Mouse (Mus musculus) testis, adult 2 months (tissue): ENCODE data around the gene Cfap70.

Source experiments
- CTCF ChIP-seq: fragments of 200-500 bp; IDR thresholded peaks from 2 replicates; pipeline ENCODE4 v1.5.1; 2012; ENCODE audit warnings: low read depth, mild to moderate bottlenecking, inconsistent platforms, low read length, moderate library complexity; ENCODE audit not compliant: control insufficient read depth, insufficient read depth, insufficient replicate concordance
- POLR2A ChIP-seq: fragments of 200-500 bp; IDR thresholded peaks from 2 replicates; pipeline ENCODE4 v1.6.1; 2012; ENCODE audit warnings: low read depth, mild to moderate bottlenecking, inconsistent platforms, low read length, moderate library complexity; ENCODE audit not compliant: control insufficient read depth

DNA sequence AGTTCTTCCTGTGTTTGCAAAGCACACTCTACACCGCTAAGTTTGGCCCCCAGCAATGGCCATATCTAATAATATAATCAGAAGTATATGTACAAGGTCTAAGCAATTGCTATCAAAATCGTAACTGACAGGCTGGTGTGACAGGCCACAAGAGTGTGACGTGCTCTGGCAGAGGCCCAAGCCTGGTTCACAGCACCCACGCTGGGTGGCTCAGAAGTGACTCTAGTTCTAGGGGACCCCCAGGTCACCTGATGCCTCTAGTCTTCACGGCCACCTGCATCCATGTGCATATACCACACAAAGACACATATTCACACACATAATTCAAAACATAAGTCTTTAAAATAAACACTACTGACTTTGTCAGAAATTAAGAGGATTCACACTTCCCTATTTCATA, 903 bp upstream of the Cfap70 start:
- no peak for TF ChIP-seq POLR2A
- TF ChIP-seq CTCF: no peak
